Mouse (Mus musculus): ENCODE measurements at regions not wholly inside any gene's neighbourhood (a gene's known extent, or its start where the extent isn't known, plus 50 kb on each side); places are given as distances from the start of the nearest gene placed in this dataset.

DNA sequence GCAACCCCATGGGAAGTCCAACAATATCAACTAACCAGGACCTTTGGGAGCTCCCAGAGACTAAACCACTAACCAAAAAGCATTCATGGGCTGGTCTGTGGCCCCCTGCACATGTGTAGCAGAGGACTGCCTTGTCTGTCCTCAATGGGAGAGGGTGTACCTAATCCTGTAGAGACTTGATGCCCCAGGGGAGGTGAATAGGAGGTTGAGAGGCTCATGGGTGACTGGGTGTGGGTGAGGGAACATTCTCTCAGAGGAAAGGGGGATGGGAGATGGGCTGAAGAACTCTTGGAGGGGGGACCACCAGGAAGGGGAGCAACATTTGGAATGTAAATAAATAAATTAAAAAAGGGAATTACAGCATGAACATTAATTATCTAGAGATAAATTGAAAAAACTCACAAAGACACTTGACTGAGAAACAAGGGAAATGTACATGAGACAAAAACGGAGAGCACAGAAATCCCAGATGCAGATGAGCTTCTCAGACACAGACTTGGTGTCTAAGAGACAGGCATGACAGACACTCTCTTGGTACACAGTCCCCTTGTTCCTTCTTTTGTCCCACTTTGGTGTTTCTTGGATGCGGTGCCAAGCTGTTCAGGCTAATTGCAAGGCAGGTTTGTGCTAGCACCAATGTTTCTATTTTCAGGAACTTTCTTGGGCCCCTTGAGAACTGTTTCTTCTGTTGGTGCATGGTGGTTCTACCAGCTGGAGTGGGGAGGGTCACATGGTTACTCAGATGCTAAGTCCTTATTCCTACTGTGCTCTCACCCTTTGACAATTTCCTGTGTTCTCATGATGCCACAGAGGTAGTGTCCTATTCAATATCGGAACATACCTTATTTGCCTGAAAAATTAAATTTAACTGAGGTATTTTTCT lies 85.0 kb upstream of the Pfn2 start:
- TF ChIP-seq EP300 (IDR thresholded peaks at IDR 0.05; ENCODE audit: insufficient read depth, low read depth, low read length): no peak
- TF ChIP-seq CTCF (IDR thresholded peaks at IDR 0.05; ENCODE audit: low read depth, low read length): no peak
- no peak for TF ChIP-seq POLR2A (IDR thresholded peaks at IDR 0.05; ENCODE audit: insufficient read depth, low read length)

Data from ES-Bruce4 (cell line).